Mouse (Mus musculus) hindbrain, embryonic 10.5 days (tissue): Measurements from ENCODE around the gene Serpina1a. TPM values are rescaled to one million over a fixed set of nuclear protein-coding genes. Genes with fewer than 3 reads are reported as not detected.

Experiments
- polyA plus RNA-seq: library from polyadenylated mRNA; unstranded; fragments of >200 nt; fragmentation: Nextera tagmentation; extraction: Ambion mirVana; gene quantifications from 2 replicates; pipeline ENCODE4 v1.2.1, GENCODE M21; 2016

Gene Serpina1a
- polyA plus RNA-seq, 1 experiment from 2014 or later, result not detected

Other genes starting within 250 kb of the Serpina1a start
- gene Serpina10, start 232.1 kb downstream of the Serpina1a start, polyA plus RNA-seq, result not detected in 2 replicates
- gene Serpina6, start 206.3 kb downstream of the Serpina1a start, polyA plus RNA-seq, result not detected in 2 replicates
- not detected in 2 replicates for gene Serpina16, start 187.4 kb downstream of the Serpina1a start, polyA plus RNA-seq
- gene Serpina1f, start 168.0 kb downstream of the Serpina1a start, polyA plus RNA-seq, result not detected in 2 replicates
- gene Serpina1d, start 90.0 kb downstream of the Serpina1a start, polyA plus RNA-seq, result not detected in 2 replicates
- gene Serpina1b, start 33.2 kb downstream of the Serpina1a start, polyA plus RNA-seq, result not detected in 2 replicates
- not detected in 2 replicates for gene Serpina1c, start 41.3 kb upstream of the Serpina1a start, polyA plus RNA-seq
- gene Serpina1e, start 95.4 kb upstream of the Serpina1a start, polyA plus RNA-seq, result not detected in 2 replicates
- gene Serpina11, start 126.4 kb upstream of the Serpina1a start, polyA plus RNA-seq, result not detected in 2 replicates
- gene Serpina9, start 150.2 kb upstream of the Serpina1a start, polyA plus RNA-seq, result not detected in 2 replicates
- not detected in 2 replicates for gene Serpina12, start 180.9 kb upstream of the Serpina1a start, polyA plus RNA-seq
- not detected in 2 replicates for gene Serpina5, start 237.6 kb upstream of the Serpina1a start, polyA plus RNA-seq
- not detected in 2 replicates for gene Serpina3a, start 249.2 kb upstream of the Serpina1a start, polyA plus RNA-seq